Mouse (Mus musculus): ENCODE data around the gene Zfpm1. TPM values are rescaled to one million over a fixed set of nuclear protein-coding genes. Genes with fewer than 3 reads are reported as not detected.

Zfpm1 gene
- polyA plus RNA-seq, 1 experiment from 2014 or later = 2.9 TPM

DNA sequence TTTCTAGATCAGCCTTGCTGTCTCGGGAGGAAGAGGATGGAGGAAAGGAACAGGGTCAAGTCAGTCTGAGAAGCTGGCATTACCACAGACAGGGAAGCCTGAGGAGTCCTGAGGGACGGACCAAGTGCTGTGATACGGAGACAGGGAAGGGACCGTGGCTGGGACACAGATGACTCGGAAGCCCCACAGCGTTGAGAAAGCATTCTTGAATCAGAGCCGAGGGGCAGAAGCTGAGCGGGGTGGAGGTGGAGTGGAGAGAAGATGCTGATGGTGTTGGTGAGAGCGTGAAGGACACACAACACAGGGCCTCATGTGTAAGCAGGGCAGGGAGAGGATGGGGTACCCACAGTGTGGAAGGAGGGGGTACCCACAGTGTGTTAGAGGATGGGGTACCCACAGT, 13.4 kb downstream of the Zfpm1 start:
- DNase-seq = no peak
- no peaks in the 10 kb centered on the region; the same call in 1 of the 2 replicates for H3K36me3 ChIP-seq (ENCODE audit: insufficient read depth)
- H3K4me2 ChIP-seq = no peak overlapping the region
- peaks cover 23% of the 10 kb centered on the region for H3K4me1 ChIP-seq (ENCODE audit: insufficient read depth)
- no peak for ATAC-seq (ENCODE audit: insufficient read depth)
- peak overlapping the region; percentile 54; the same call in 1 of the 2 replicates for H3K27ac ChIP-seq (ENCODE audit: low read depth)
- H3K9ac ChIP-seq = no peak overlapping the region
- no peak overlapping the region for H3K4me3 ChIP-seq (ENCODE audit: low read depth, low read length)
- WGBS = 44% methylated on average over 9 of the region's 9 CpGs
- H3K27me3 ChIP-seq (ENCODE audit: insufficient read depth, low read length) = no peaks in the 10 kb centered on the region
- no peaks in the 10 kb centered on the region for H3K9me3 ChIP-seq (ENCODE audit: low read depth, low read length)
- TF ChIP-seq CTCF (IDR thresholded peaks at IDR 0.05; ENCODE audit: low read depth) = no peak

DNA sequence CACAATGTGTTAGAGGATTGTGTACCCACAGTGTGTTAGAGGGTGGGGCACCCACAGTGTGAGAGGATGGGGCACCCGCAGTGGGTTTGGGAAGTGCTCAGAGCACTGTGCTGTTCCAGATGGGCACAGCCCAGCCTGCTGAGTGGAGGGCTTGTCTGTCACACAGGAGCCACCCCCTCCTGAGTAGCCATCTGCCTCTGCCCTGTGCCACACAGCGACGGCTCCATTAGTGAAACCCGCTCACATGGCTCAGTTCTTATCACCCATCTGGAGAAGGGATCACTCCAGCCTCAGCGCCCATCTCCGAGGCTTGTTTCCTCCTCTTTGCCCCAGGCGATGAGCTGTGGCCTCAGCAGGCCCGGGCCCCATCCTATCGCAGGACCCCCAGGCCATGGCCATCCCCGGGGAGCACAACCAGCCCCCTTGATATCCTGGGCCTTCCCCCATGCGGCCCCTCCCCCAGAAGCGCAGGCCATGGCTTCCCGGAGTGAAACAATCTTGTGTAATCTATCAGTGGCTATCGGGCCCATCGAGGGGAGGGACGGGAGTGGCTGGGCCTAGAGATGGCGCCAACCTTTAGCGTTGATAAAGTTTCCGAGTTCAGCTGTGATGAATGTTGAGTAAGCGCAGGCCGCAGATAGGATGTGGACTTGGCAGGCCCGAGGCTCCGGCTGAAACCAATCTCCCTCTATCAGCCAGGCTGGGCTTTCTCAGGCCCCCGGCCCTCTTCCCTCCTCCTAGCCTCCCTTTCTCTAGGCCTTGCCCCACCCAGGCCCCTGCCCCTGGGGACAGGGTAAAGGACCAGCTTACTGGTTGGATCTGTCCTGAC, 14.4 kb downstream of the Zfpm1 start:
- peak overlapping the region; percentile 29 for H3K4me2 ChIP-seq
- H3K9ac ChIP-seq = peak overlapping the region; percentile 46
- peak overlapping the region; percentile 67 for H3K27ac ChIP-seq (ENCODE audit: low read depth)
- no peaks in the 10 kb centered on the region for H3K27me3 ChIP-seq (ENCODE audit: insufficient read depth, low read length)
- peaks cover 23% of the 10 kb centered on the region for H3K4me1 ChIP-seq (ENCODE audit: insufficient read depth)
- 26% methylated on average over 24 of the region's 24 CpGs for WGBS
- no peaks in the 10 kb centered on the region; the same call in 1 of the 2 replicates for H3K36me3 ChIP-seq (ENCODE audit: insufficient read depth)
- ATAC-seq (ENCODE audit: insufficient read depth) (peak; percentile 9; the same call in 1 of the 2 replicates), DNase-seq (peak; percentile 62)
- TF ChIP-seq CTCF (IDR thresholded peaks at IDR 0.05; ENCODE audit: low read depth) = no peak
- H3K9me3 ChIP-seq (ENCODE audit: low read depth, low read length) = no peaks in the 10 kb centered on the region
- H3K4me3 ChIP-seq (ENCODE audit: low read depth, low read length) = no peak overlapping the region

DNA sequence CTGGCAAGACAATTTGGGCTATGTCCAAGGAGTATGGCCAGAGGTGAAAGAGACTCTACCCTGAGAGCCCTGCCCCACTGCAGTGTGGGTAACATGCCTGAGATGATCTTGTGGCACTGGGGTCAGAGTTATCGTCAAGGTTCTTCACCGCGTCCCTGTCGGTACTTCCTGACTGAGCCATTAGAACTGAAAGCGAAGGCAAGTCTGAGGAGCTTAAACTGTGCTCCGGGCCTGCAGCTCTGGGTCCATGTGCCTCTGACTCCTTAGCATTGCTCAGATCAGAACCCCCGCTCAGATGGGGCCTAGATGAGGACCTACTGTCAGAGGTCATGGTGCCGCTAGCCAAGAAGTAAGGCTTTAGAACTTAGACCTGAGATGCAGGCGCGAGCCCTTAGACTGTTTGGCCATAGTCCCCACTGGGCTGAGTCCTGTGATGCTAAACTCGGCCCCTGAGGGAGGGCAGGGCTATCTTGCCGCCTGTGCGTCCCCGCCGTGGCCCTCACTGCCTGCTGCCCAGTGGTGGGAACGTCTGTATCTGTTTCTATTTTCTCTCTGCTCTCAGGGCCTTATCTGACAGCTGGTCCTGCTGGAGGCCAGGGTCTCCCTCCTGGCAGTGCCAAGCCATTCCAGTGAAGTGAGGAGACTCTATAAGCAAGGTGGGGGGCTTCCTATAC, 17.8 kb downstream of the Zfpm1 start:
- Histone ChIP-seq H3K9me3 (ENCODE audit: low read depth, low read length) (no peaks in the 10 kb centered on the region), H3K27me3 (ENCODE audit: insufficient read depth, low read length) (no peaks in the 10 kb centered on the region), H3K36me3 (ENCODE audit: insufficient read depth) (no peaks in the 10 kb centered on the region), H3K4me2 (no peak overlapping the region), H3K4me1 (ENCODE audit: insufficient read depth) (peaks cover 16% of the 10 kb centered on the region), H3K27ac (ENCODE audit: low read depth) (peak overlapping the region; percentile 42; the same call in 1 of the 2 replicates), H3K4me3 (ENCODE audit: low read depth, low read length) (no peak overlapping the region), H3K9ac (no peak overlapping the region; the same call in 1 of the 2 replicates)
- ATAC-seq (ENCODE audit: insufficient read depth) = no peak
- no peak for DNase-seq
- no peak for TF ChIP-seq CTCF (IDR thresholded peaks at IDR 0.05; ENCODE audit: low read depth)
- WGBS = 58% methylated on average over 16 of the region's 16 CpGs

DNA sequence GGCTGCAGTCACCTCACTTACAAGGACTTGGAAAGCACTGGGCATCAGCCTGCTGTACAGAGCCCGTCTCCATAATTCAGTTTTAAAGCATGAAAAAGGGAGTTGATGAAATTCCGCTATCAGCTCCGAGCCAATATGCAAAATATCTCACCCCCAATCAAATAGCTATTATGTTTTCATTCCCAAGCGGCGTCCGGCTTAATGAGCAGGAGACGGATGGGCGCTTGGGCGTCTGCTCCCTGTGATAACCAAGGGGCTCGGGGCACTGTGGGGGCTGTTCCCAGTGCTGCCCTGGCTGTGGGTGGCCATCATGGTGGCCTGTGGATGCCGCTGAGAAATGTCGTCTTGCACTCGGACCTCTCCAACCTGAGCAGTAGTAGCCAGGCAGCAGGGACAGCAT, 19.1 kb downstream of the Zfpm1 start:
- no peak for TF ChIP-seq CTCF (IDR thresholded peaks at IDR 0.05; ENCODE audit: low read depth)
- 65% methylated on average over 13 of the region's 13 CpGs for WGBS
- Histone ChIP-seq H3K9ac (no peak overlapping the region), H3K27ac (ENCODE audit: low read depth) (no peak overlapping the region), H3K4me2 (no peak overlapping the region), H3K4me3 (ENCODE audit: low read depth, low read length) (no peak overlapping the region), H3K27me3 (ENCODE audit: insufficient read depth, low read length) (no peaks in the 10 kb centered on the region), H3K36me3 (ENCODE audit: insufficient read depth) (no peaks in the 10 kb centered on the region), H3K9me3 (ENCODE audit: low read depth, low read length) (no peaks in the 10 kb centered on the region), H3K4me1 (ENCODE audit: insufficient read depth) (peaks cover 8% of the 10 kb centered on the region)
- no peak for ATAC-seq (ENCODE audit: insufficient read depth)
- no peak for DNase-seq

DNA sequence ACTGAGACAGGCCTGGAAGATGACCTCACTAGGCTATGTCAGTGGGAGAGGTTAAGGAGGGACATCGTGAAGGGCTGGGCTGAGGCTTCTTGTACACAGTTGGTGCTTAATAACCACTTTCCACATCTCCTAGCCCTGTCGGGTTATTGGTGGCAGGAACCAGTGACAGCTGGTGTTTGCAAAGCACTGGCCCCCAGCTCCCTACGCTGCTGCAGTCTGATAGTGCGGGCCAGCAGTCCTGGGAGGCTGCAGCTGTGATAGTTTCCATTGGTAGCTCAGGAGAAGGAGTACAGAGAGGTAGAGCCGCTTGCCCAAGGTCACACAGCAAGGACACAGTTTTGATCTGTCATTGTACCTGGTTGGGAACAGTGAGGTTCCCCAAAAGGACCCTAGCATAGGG, 19.9 kb downstream of the Zfpm1 start:
- H3K27ac ChIP-seq (ENCODE audit: low read depth) = no peak overlapping the region
- peaks cover 1% of the 10 kb centered on the region for H3K4me1 ChIP-seq (ENCODE audit: insufficient read depth)

DNA sequence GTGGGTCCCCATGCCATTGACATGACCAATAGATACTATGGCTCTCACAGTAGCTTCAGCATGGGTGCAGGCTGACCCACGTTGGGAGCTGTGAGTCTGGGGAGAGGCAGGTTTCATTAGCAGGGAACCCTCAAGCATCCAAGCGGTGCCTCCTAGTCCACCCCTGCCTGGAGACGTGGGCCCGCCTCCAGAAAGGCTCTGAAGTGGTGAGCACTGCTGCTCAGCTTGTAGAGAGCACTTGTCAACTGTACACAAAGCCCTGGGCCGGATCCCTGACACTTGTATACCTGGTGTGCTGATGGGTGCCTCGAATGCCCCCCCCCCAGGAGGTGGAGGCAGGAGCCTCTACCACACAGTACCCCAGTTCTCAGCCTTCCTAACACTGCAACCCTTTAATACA, 21.5 kb downstream of the Zfpm1 start:
- Histone ChIP-seq H3K9me3 (ENCODE audit: low read depth, low read length) (no peaks in the 10 kb centered on the region), H3K4me1 (ENCODE audit: insufficient read depth) (no peaks in the 10 kb centered on the region), H3K9ac (no peak overlapping the region), H3K4me3 (ENCODE audit: low read depth, low read length) (no peak overlapping the region), H3K27ac (ENCODE audit: low read depth) (no peak overlapping the region), H3K36me3 (ENCODE audit: insufficient read depth) (0 out of 2 replicates have a peak, but pooled peaks cover 3% of the 10 kb centered on the region), H3K27me3 (ENCODE audit: insufficient read depth, low read length) (no peaks in the 10 kb centered on the region), H3K4me2 (no peak overlapping the region)
- DNase-seq (peak; percentile 46), ATAC-seq (ENCODE audit: insufficient read depth) (peak; percentile 40)
- 50% methylated on average over 6 of the region's 6 CpGs for WGBS
- no peak for TF ChIP-seq CTCF (IDR thresholded peaks at IDR 0.05; ENCODE audit: low read depth)

More for the DNA sequence above, 19.9 kb downstream of the Zfpm1 start:
- DNase-seq (no peak), ATAC-seq (ENCODE audit: insufficient read depth) (no peak)
- no peak overlapping the region for H3K9ac ChIP-seq
- no peak overlapping the region for H3K4me2 ChIP-seq
- H3K36me3 ChIP-seq (ENCODE audit: insufficient read depth) = no peaks in the 10 kb centered on the region
- TF ChIP-seq CTCF (IDR thresholded peaks at IDR 0.05; ENCODE audit: low read depth) = no peak
- no peak overlapping the region for H3K4me3 ChIP-seq (ENCODE audit: low read depth, low read length)
- 63% methylated on average over 5 of the region's 5 CpGs for WGBS
- no peaks in the 10 kb centered on the region for H3K27me3 ChIP-seq (ENCODE audit: insufficient read depth, low read length)
- no peaks in the 10 kb centered on the region for H3K9me3 ChIP-seq (ENCODE audit: low read depth, low read length)

DNA sequence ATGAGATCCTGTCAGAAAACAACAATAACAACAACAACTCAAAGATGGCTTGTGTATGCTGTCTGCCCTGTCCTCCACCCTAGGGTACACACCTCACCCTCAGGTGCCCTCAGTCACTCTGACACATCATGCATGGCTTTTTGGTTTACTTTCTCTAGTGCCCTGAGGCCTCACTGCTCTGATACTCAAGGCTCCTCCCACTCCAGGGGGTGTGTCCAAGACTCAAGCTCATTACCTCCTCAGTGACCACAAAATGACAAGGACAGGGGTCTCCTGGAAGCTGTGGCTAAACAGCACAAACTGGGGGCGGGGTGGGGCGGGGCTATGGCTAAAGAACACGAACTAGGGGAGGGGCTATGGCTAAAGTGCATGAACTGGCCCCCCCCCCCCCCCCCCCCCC, 22.1 kb downstream of the Zfpm1 start:
- peak; percentile 46 for DNase-seq

More for the DNA sequence above, 22.1 kb downstream of the Zfpm1 start:
- no peak for TF ChIP-seq CTCF (IDR thresholded peaks at IDR 0.05; ENCODE audit: low read depth)
- Histone ChIP-seq H3K4me2 (no peak overlapping the region), H3K9ac (no peak overlapping the region), H3K27me3 (ENCODE audit: insufficient read depth, low read length) (no peaks in the 10 kb centered on the region), H3K9me3 (ENCODE audit: low read depth, low read length) (no peaks in the 10 kb centered on the region), H3K4me1 (ENCODE audit: insufficient read depth) (no peaks in the 10 kb centered on the region), H3K27ac (ENCODE audit: low read depth) (no peak overlapping the region), H3K36me3 (ENCODE audit: insufficient read depth) (0 out of 2 replicates have a peak, but pooled peaks cover 3% of the 10 kb centered on the region), H3K4me3 (ENCODE audit: low read depth, low read length) (no peak overlapping the region)
- ATAC-seq (ENCODE audit: insufficient read depth) = no peak
- WGBS = 23% methylated on average over 3 of the region's 3 CpGs

All from lung, embryonic 14.5 days (tissue).